Mouse (Mus musculus) stomach, embryonic 15.5 days (tissue): ENCODE measurements around the gene Lrrc2. TPM values are rescaled to one million over a fixed set of nuclear protein-coding genes. Genes with fewer than 3 reads are reported as not detected.
A peak's percentile ranks its signal among the peaks of the same experiment; 100 is the strongest.

Experiments used
- ATAC-seq: fragments of 200-750 bp; cut with Nextera tagmentation; 2 replicates; pipeline ENCODE4 v1.8.0; 2017; ENCODE audit warnings: low read depth, moderate number of reproducible peaks, moderate TSS enrichment; ENCODE audit not compliant: insufficient read depth, low FRiP score
- H3K27ac ChIP-seq: fragments of 300-500 bp; sonication (generic); 2 replicates; pipeline ENCODE4 v1.5.1; 2015; ENCODE audit warnings: mild to moderate bottlenecking, inconsistent platforms
- H3K27me3 ChIP-seq: fragments of 300-500 bp; sonication (generic); replicated peaks from 2 replicates; pipeline ENCODE4 v1.6.1; 2015; ENCODE audit warnings: inconsistent platforms
- H3K36me3 ChIP-seq: fragments of 300-500 bp; sonication (generic); 2 replicates; pipeline ENCODE4 v1.6.1; 2015; ENCODE audit warnings: inconsistent platforms
- H3K4me1 ChIP-seq: fragments of 300-500 bp; sonication (generic); 2 replicates; pipeline ENCODE4 v1.6.1; 2015; ENCODE audit warnings: inconsistent platforms
- H3K4me2 ChIP-seq: fragments of 300-500 bp; sonication (generic); 2 replicates; pipeline ENCODE4 v1.6.1; 2015; ENCODE audit warnings: mild to moderate bottlenecking, inconsistent platforms
- H3K4me3 ChIP-seq: fragments of 300-500 bp; sonication (generic); replicated peaks from 2 replicates; pipeline ENCODE4 v1.5.1; 2015; ENCODE audit warnings: inconsistent platforms
- H3K9ac ChIP-seq: fragments of 300-500 bp; sonication (generic); 2 replicates; pipeline ENCODE4 v1.6.1; 2015; ENCODE audit warnings: inconsistent platforms
- H3K9me3 ChIP-seq: fragments of 300-500 bp; sonication (generic); 2 replicates; pipeline ENCODE4 v1.6.1; 2016; ENCODE audit warnings: inconsistent platforms
- WGBS: fragments of 180-500 bp; shearing (Covaris S2); methylation state at CpG from one replicate; pipeline ENCODE4 v1.1.7; 2015; 5-methylcytosine and 5-hydroxymethylcytosine counted together
- polyA plus RNA-seq: library from polyadenylated mRNA; unstranded; fragments of >200 nt; fragmentation: Nextera tagmentation; extraction: Ambion mirVana; gene quantifications from 2 replicates; pipeline ENCODE4 v1.2.1, GENCODE M21; 2015

The Lrrc2 gene
- polyA plus RNA-seq, 1 experiment from 2014 or later, result not detected

- WGBS, result 24% methylated on average over 3 of the region's 3 CpGs
- no peak overlapping the region for H3K9ac ChIP-seq
- H3K9me3 ChIP-seq, result no peaks in the 10 kb centered on the region
- H3K4me3 ChIP-seq, result no peak overlapping the region
- no peaks in the 10 kb centered on the region for H3K27me3 ChIP-seq
- H3K4me1 ChIP-seq, result 0 out of 2 replicates have a peak, but pooled peaks cover 6% of the 10 kb centered on the region
- no peak overlapping the region for H3K4me2 ChIP-seq
- no peak overlapping the region for H3K27ac ChIP-seq
- no peaks in the 10 kb centered on the region for H3K36me3 ChIP-seq
- peak; percentile 15; the same call in 1 of the 2 replicates for ATAC-seq
Observed at GRCm38 (mm10) chr9:110993281-110993709, 42.0 kb downstream of the Lrrc2 start.

GRCm38 (mm10) chr9:110994716-110995172 is 43.4 kb downstream of the Lrrc2 start:
- Histone ChIP-seq H3K27ac (peak overlapping the region; percentile 63), H3K4me3 (peak overlapping the region; percentile 47), H3K36me3 (no peaks in the 10 kb centered on the region), H3K4me2 (peak overlapping the region; percentile 55), H3K27me3 (no peaks in the 10 kb centered on the region), H3K9ac (no peak overlapping the region), H3K4me1 (0 out of 2 replicates have a peak, but pooled peaks cover 6% of the 10 kb centered on the region), H3K9me3 (no peaks in the 10 kb centered on the region)
- ATAC-seq, result peak; percentile 86
- 7% methylated on average over 13 of the region's 13 CpGs for WGBS

GRCm38 (mm10) chr9:110997245-110997644 is 45.9 kb downstream of the Lrrc2 start:
- Histone ChIP-seq H3K9me3 (no peaks in the 10 kb centered on the region), H3K4me1 (0 out of 2 replicates have a peak, but pooled peaks cover 6% of the 10 kb centered on the region), H3K36me3 (no peaks in the 10 kb centered on the region), H3K27me3 (no peaks in the 10 kb centered on the region), H3K9ac (no peak overlapping the region), H3K27ac (no peak overlapping the region), H3K4me3 (no peak overlapping the region), H3K4me2 (no peak overlapping the region)
- 5% methylated on average over 5 of the region's 5 CpGs for WGBS
- ATAC-seq, result no peak

GRCm38 (mm10) chr9:110999056-110999455 is 47.7 kb downstream of the Lrrc2 start:
- H3K9me3 ChIP-seq, result no peaks in the 10 kb centered on the region
- H3K27me3 ChIP-seq, result no peaks in the 10 kb centered on the region
- H3K27ac ChIP-seq, result no peak overlapping the region
- H3K4me2 ChIP-seq, result no peak overlapping the region
- no peaks in the 10 kb centered on the region for H3K36me3 ChIP-seq
- no peak overlapping the region for H3K9ac ChIP-seq
- 87% methylated on average over 2 of the region's 2 CpGs for WGBS
- ATAC-seq, result no peak
- 0 out of 2 replicates have a peak, but pooled peaks cover 6% of the 10 kb centered on the region for H3K4me1 ChIP-seq
- H3K4me3 ChIP-seq, result no peak overlapping the region

GRCm38 (mm10) chr9:110999856-111000255 is 48.5 kb downstream of the Lrrc2 start:
- ATAC-seq, result no peak
- Histone ChIP-seq H3K4me3 (no peak overlapping the region), H3K4me1 (0 out of 2 replicates have a peak, but pooled peaks cover 4% of the 10 kb centered on the region), H3K4me2 (no peak overlapping the region), H3K36me3 (no peaks in the 10 kb centered on the region), H3K9me3 (no peaks in the 10 kb centered on the region), H3K9ac (no peak overlapping the region), H3K27ac (no peak overlapping the region), H3K27me3 (no peaks in the 10 kb centered on the region)
- WGBS, result 66% methylated on average over 10 of the region's 10 CpGs

- Histone ChIP-seq H3K9me3 (no peaks in the 10 kb centered on the region), H3K9ac (no peak overlapping the region), H3K4me1 (0 out of 2 replicates have a peak, but pooled peaks cover 3% of the 10 kb centered on the region), H3K36me3 (no peaks in the 10 kb centered on the region), H3K27me3 (no peaks in the 10 kb centered on the region), H3K4me2 (no peak overlapping the region), H3K4me3 (no peak overlapping the region), H3K27ac (no peak overlapping the region)
- WGBS, result 68% methylated on average over 12 of the region's 12 CpGs
- ATAC-seq, result no peak
Observed at GRCm38 (mm10) chr9:111001621-111002020, 50.3 kb downstream of the Lrrc2 start.

- no peaks in the 10 kb centered on the region for H3K27me3 ChIP-seq
- ATAC-seq, result no peak
- no peak overlapping the region for H3K27ac ChIP-seq
- no peak overlapping the region for H3K4me3 ChIP-seq
- no peaks in the 10 kb centered on the region for H3K4me1 ChIP-seq
- H3K9ac ChIP-seq, result no peak overlapping the region
- no peaks in the 10 kb centered on the region for H3K36me3 ChIP-seq
- no peaks in the 10 kb centered on the region for H3K9me3 ChIP-seq
- WGBS, result 86% methylated on average over 9 of the region's 9 CpGs
- H3K4me2 ChIP-seq, result no peak overlapping the region
Observed at GRCm38 (mm10) chr9:111003279-111003678, 51.9 kb downstream of the Lrrc2 start.

GRCm38 (mm10) chr9:111006544-111006943 is 55.2 kb downstream of the Lrrc2 start:
- no peak overlapping the region for H3K4me2 ChIP-seq
- 95% methylated on average over 2 of the region's 2 CpGs for WGBS
- no peak for ATAC-seq
- no peaks in the 10 kb centered on the region for H3K27me3 ChIP-seq
- no peaks in the 10 kb centered on the region for H3K9me3 ChIP-seq
- no peaks in the 10 kb centered on the region for H3K4me1 ChIP-seq
- H3K27ac ChIP-seq, result no peak overlapping the region
- H3K4me3 ChIP-seq, result no peak overlapping the region
- H3K9ac ChIP-seq, result no peak overlapping the region
- no peaks in the 10 kb centered on the region for H3K36me3 ChIP-seq

- H3K4me1 ChIP-seq, result no peaks in the 10 kb centered on the region
- no peak for ATAC-seq
- 60% methylated on average over 3 of the region's 3 CpGs for WGBS
- H3K9me3 ChIP-seq, result no peaks in the 10 kb centered on the region
- H3K4me3 ChIP-seq, result no peak overlapping the region
- H3K27ac ChIP-seq, result no peak overlapping the region
- H3K36me3 ChIP-seq, result no peaks in the 10 kb centered on the region
- H3K4me2 ChIP-seq, result no peak overlapping the region
- H3K9ac ChIP-seq, result no peak overlapping the region
- H3K27me3 ChIP-seq, result no peaks in the 10 kb centered on the region
Observed at GRCm38 (mm10) chr9:111009763-111010162, 58.4 kb downstream of the Lrrc2 start.

GRCm38 (mm10) chr9:111011550-111011949 is 60.2 kb downstream of the Lrrc2 start:
- ATAC-seq, result no peak

GRCm38 (mm10) chr9:111012041-111012440 is 60.7 kb downstream of the Lrrc2 start:
- ATAC-seq, result no peak

More at GRCm38 (mm10) chr9:111011550-111011949, 60.2 kb downstream of the Lrrc2 start:
- H3K36me3 ChIP-seq, result no peaks in the 10 kb centered on the region
- H3K4me1 ChIP-seq, result no peaks in the 10 kb centered on the region
- H3K4me2 ChIP-seq, result no peak overlapping the region
- no peaks in the 10 kb centered on the region for H3K9me3 ChIP-seq
- H3K27ac ChIP-seq, result no peak overlapping the region
- WGBS, result 74% methylated on average over 9 of the region's 9 CpGs
- no peaks in the 10 kb centered on the region for H3K27me3 ChIP-seq
- no peak overlapping the region for H3K9ac ChIP-seq
- no peak overlapping the region for H3K4me3 ChIP-seq

GRCm38 (mm10) chr9:111015658-111016057 is 64.3 kb downstream of the Lrrc2 start:
- H3K9me3 ChIP-seq, result no peaks in the 10 kb centered on the region
- no peak overlapping the region for H3K27ac ChIP-seq
- no peak overlapping the region for H3K4me2 ChIP-seq
- no peak overlapping the region for H3K9ac ChIP-seq
- no peak overlapping the region for H3K4me3 ChIP-seq
- no peaks in the 10 kb centered on the region for H3K27me3 ChIP-seq
- no peak for ATAC-seq
- WGBS, result 85% methylated on average over 4 of the region's 4 CpGs
- H3K36me3 ChIP-seq, result no peaks in the 10 kb centered on the region
- no peaks in the 10 kb centered on the region for H3K4me1 ChIP-seq

More at GRCm38 (mm10) chr9:111012041-111012440, 60.7 kb downstream of the Lrrc2 start:
- WGBS, result 65% methylated on average over 3 of the region's 3 CpGs
- Histone ChIP-seq H3K27me3 (no peaks in the 10 kb centered on the region), H3K27ac (no peak overlapping the region), H3K4me3 (no peak overlapping the region), H3K9ac (no peak overlapping the region), H3K36me3 (no peaks in the 10 kb centered on the region), H3K4me1 (no peaks in the 10 kb centered on the region), H3K9me3 (no peaks in the 10 kb centered on the region), H3K4me2 (no peak overlapping the region)

GRCm38 (mm10) chr9:111019022-111019421 is 67.7 kb downstream of the Lrrc2 start, which contains the start of gene Ltf:
Gene Ltf, plus strand, starts transcription at chr9:111019271.
- Histone ChIP-seq H3K9ac (no peak within 1 kb of the TSS), H3K4me3 (no peak within 1 kb of the TSS), H3K36me3 (no peaks in the 10 kb centered on the region), H3K27ac (no peak within 1 kb of the TSS), H3K4me2 (no peak within 1 kb of the TSS), H3K4me1 (no peaks in the 10 kb centered on the region), H3K27me3 (no peaks in the 10 kb centered on the region), H3K9me3 (no peaks in the 10 kb centered on the region)
- 68% methylated on average over 5 of the region's 5 CpGs for WGBS
- ATAC-seq, result no peak
